Mouse (Mus musculus) C2C12 (cell line): ENCODE measurements around the gene Serpinb9. TPM values are rescaled to one million over a fixed set of nuclear protein-coding genes. Genes with fewer than 3 reads are reported as not detected.

Experiments
- H3K27me3 ChIP-seq: one replicate; pipeline ENCODE4 v1.6.1; 2011; ENCODE audit not compliant: control insufficient read depth, insufficient read depth, insufficient read length
- H3K36me3 ChIP-seq: one replicate; pipeline ENCODE4 v1.6.1; 2011; ENCODE audit not compliant: control insufficient read depth, insufficient read depth
- H3K4me3 ChIP-seq: one replicate; pipeline ENCODE4 v1.5.1; 2011; ENCODE audit warnings: mild to moderate bottlenecking, control low read depth; ENCODE audit not compliant: poor library complexity, insufficient read depth, severe bottlenecking
- H3K79me2 ChIP-seq: one replicate; pipeline ENCODE4 v1.6.1; 2011; ENCODE audit not compliant: control insufficient read depth, insufficient read depth
- H3K79me3 ChIP-seq: one replicate; pipeline ENCODE4 v1.6.1; 2011; ENCODE audit warnings: low read depth, control low read depth
- H3ac ChIP-seq: one replicate; pipeline ENCODE3; 2011; ENCODE audit warnings: low read depth; ENCODE audit not compliant: control insufficient read depth, insufficient read length
- CEBPB ChIP-seq: IDR thresholded peaks from one replicate; pipeline ENCODE4 v1.6.1; 2011; ENCODE audit warnings: low read depth, mild to moderate bottlenecking, control low read depth, moderate library complexity
- CTCF ChIP-seq: IDR thresholded peaks from one replicate; pipeline ENCODE4 v1.5.1; 2011; ENCODE audit not compliant: control insufficient read depth, insufficient read depth, insufficient read length
- FOSL1 ChIP-seq: IDR thresholded peaks from one replicate; pipeline ENCODE4 v1.8.0; 2011; ENCODE audit warnings: mild to moderate bottlenecking, low read length; ENCODE audit not compliant: poor library complexity, insufficient read depth, severe bottlenecking
- MAX ChIP-seq: IDR thresholded peaks from one replicate; pipeline ENCODE4 v1.6.1; 2011; ENCODE audit warnings: mild to moderate bottlenecking, control low read depth
- MYOD1 ChIP-seq: IDR thresholded peaks from one replicate; pipeline ENCODE4 v1.6.1; 2011; ENCODE audit warnings: low read depth; ENCODE audit not compliant: control insufficient read depth, insufficient read length
- MYOG ChIP-seq: IDR thresholded peaks from one replicate; pipeline ENCODE4 v1.6.1; 2011; ENCODE audit not compliant: control insufficient read depth, insufficient read length; ENCODE audit errors: extremely low read depth
- USF1 ChIP-seq: IDR thresholded peaks from one replicate; pipeline ENCODE4 v1.6.1; 2011; ENCODE audit warnings: low read depth, mild to moderate bottlenecking, control low read depth, moderate library complexity
- polyA plus RNA-seq: library from polyadenylated mRNA; unstranded; fragments of >200 nt; fragmentation: generic; extraction: Trizol; gene quantifications from one replicate; pipeline ENCODE4 v1.2.1, GENCODE M21; 2012; ENCODE audit warnings: missing spikeins

Serpinb9 gene
- polyA plus RNA-seq, 1 experiment, result 4.0 TPM

- H3K4me3 ChIP-seq, result no peak overlapping the region
- TF ChIP-seq MYOG (no peak), USF1 (no peak), CEBPB (no peak), MAX (no peak), CTCF (no peak), FOSL1 (no peak), MYOD1 (no peak)
- H3K27me3 ChIP-seq, result no peaks in the 10 kb centered on the region
- no peak overlapping the region for H3ac ChIP-seq
- no peaks in the 10 kb centered on the region for H3K36me3 ChIP-seq
- H3K79me3 ChIP-seq, result no peaks in the 10 kb centered on the region
- H3K79me2 ChIP-seq, result no peaks in the 10 kb centered on the region
Observed at GRCm38 (mm10) chr13:33047234-33047633, 44.2 kb downstream of the Serpinb9 start.

- TF ChIP-seq MYOD1, result no peak
- Histone ChIP-seq H3K36me3 (no peaks in the 10 kb centered on the region), H3ac (no peak overlapping the region), H3K79me3 (no peaks in the 10 kb centered on the region), H3K79me2 (no peaks in the 10 kb centered on the region), H3K4me3 (no peak overlapping the region), H3K27me3 (no peaks in the 10 kb centered on the region)
Observed at GRCm38 (mm10) chr13:33048187-33048586, 45.1 kb downstream of the Serpinb9 start.

GRCm38 (mm10) chr13:33051697-33052096 lies 48.6 kb downstream of the Serpinb9 start:
- no peak for TF ChIP-seq CTCF
- no peak for TF ChIP-seq MYOD1
- no peak for TF ChIP-seq FOSL1
- no peak for TF ChIP-seq CEBPB
- TF ChIP-seq USF1, result no peak
- TF ChIP-seq MAX, result no peak
- no peak for TF ChIP-seq MYOG
- no peaks in the 10 kb centered on the region for H3K36me3 ChIP-seq
- no peaks in the 10 kb centered on the region for H3K79me2 ChIP-seq
- H3ac ChIP-seq, result no peak overlapping the region
- H3K27me3 ChIP-seq, result no peaks in the 10 kb centered on the region
- H3K79me3 ChIP-seq, result no peaks in the 10 kb centered on the region
- H3K4me3 ChIP-seq, result no peak overlapping the region

- TF ChIP-seq CEBPB, result no peak
- TF ChIP-seq MYOD1, result no peak
- TF ChIP-seq USF1, result no peak
- no peak overlapping the region for H3K4me3 ChIP-seq
Observed at GRCm38 (mm10) chr13:33063048-33063447, 60.0 kb downstream of the Serpinb9 start.

More at GRCm38 (mm10) chr13:33063048-33063447, 60.0 kb downstream of the Serpinb9 start:
- H3K79me3 ChIP-seq, result no peaks in the 10 kb centered on the region
- no peak overlapping the region for H3ac ChIP-seq
- no peaks in the 10 kb centered on the region for H3K36me3 ChIP-seq
- no peaks in the 10 kb centered on the region for H3K79me2 ChIP-seq
- H3K27me3 ChIP-seq, result no peaks in the 10 kb centered on the region

Other genes with a start within 250 kb of the Serpinb9 start
- 15.0 TPM for gene Mylk4, start 219.3 kb upstream of the Serpinb9 start, polyA plus RNA-seq
- gene Wrnip1, start 201.2 kb upstream of the Serpinb9 start, polyA plus RNA-seq, result 42.1 TPM
- gene D930007J09Rik, start 200.4 kb upstream of the Serpinb9 start, polyA plus RNA-seq, result not detected
- 5.7 TPM for gene Serpinb1a, start 152.1 kb upstream of the Serpinb9 start, polyA plus RNA-seq
- 0.04 TPM for gene Serpinb1c, start 105.0 kb upstream of the Serpinb9 start, polyA plus RNA-seq
- 1.0 TPM for gene Serpinb6b, start 38.0 kb upstream of the Serpinb9 start, polyA plus RNA-seq
- gene Serpinb9b, start 24.2 kb downstream of the Serpinb9 start, polyA plus RNA-seq, result 1.1 TPM
- gene Serpinb1b, start 75.3 kb downstream of the Serpinb9 start, polyA plus RNA-seq, result 0.11 TPM
- gene Serpinb9c, start 156.5 kb downstream of the Serpinb9 start, polyA plus RNA-seq, result not detected
- 0.08 TPM for gene Serpinb9d, start 189.7 kb downstream of the Serpinb9 start, polyA plus RNA-seq
- gene Serpinb9e, start 246.4 kb downstream of the Serpinb9 start, polyA plus RNA-seq, result 0.02 TPM